Mouse (Mus musculus): ENCODE measurements around the gene Sars2.

DNA sequence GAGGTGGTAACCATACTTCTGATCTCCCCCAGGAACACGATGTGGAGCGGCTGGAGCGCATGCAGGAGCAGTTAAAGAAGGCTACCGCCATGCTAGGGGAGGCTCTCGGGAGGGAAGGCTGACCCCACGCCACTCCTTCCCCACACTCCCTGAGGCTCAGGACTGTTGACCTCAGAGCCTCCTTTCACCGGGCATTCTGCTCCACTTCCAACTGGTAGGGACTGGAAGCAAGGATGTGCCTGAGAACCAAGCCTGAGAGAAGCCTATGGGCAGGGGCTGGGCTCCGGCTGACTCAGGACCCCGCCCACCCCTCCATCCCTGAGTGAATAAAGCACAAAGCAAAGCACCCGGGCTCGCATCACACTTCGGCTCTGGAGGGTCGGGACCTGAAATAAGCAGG is 16.8 kb downstream of the Sars2 start:
- TF ChIP-seq MAX (IDR thresholded peaks at IDR 0.05; ENCODE audit: low read depth) (no peak), SRF (IDR thresholded peaks at IDR 0.05; ENCODE audit: control insufficient read depth, insufficient read length, low read depth) (no peak), USF1 (IDR thresholded peaks at IDR 0.05; ENCODE audit: low read depth) (no peak), E2F4 (IDR thresholded peaks at IDR 0.05; ENCODE audit: insufficient read depth) (no peak)

All from myocyte (in vitro differentiated cells).